Mouse (Mus musculus) kidney, adult 11 months (tissue): ENCODE data around the gene Ngfr.

ENCODE experiments used
- DNase-seq: peaks from one replicate; pipeline ENCODE4 v3.0.0; 2022

Gene Ngfr

DNA sequence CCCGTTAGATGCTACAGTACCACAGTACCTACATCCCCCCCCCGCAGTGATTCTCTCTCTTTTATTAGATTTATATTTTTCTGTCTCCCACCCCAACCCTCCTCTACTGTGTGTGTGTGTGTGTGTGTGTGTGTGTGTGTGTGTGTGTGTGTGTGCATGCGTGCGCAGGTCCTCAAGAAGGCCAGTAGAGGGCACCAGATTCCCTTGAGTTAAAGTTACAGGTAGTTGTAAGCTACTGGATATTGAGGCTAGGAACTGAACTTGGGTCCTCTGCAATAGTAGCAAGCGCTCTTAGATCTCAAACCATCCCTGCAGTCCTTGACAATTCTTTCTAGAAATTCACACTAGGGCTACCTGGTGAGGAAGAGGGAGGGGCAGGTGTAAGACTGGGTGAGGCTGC is 23.7 kb downstream of the Ngfr start:
- no peak for DNase-seq

DNA sequence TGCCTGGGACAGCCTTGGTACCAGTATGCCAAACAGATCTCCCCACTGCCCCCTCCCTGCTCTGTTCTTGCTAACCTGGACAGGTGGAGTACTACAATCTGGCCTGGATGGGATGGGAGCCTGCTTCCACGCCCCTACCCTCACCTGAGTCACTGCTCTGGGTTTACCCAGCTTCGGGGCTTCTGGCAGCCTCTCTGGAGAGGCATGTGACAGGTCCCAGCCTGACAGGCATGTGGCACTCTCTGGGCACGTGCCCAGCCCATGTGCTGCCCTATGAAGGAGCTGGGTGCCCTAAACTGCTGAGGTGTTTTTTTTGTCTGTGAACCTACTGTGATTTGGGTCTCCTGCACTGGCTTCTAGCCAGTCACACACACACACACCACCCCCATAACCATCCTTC is 26.8 kb downstream of the Ngfr start:
- peak; percentile 81 for DNase-seq

DNA sequence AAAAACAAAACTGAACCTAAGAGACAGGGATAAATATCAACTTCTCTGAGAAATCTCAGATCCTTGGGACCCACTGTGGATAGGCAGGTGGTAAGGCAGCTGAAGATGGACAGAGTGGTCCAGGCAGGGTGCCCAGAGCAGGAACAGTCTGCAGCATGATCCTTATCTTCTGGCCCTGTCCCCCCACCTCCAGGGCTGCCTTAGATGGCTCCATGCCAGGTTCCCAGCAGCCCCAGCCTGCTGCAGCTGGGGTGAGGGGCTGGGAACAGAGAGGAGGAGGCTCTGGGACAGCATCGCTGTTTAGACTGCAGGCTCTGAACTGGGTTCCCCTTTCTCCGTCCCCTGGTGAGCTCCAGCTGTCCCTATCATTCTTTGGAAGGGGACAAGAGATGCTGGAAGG is 27.8 kb downstream of the Ngfr start:
- no peak for DNase-seq

DNA sequence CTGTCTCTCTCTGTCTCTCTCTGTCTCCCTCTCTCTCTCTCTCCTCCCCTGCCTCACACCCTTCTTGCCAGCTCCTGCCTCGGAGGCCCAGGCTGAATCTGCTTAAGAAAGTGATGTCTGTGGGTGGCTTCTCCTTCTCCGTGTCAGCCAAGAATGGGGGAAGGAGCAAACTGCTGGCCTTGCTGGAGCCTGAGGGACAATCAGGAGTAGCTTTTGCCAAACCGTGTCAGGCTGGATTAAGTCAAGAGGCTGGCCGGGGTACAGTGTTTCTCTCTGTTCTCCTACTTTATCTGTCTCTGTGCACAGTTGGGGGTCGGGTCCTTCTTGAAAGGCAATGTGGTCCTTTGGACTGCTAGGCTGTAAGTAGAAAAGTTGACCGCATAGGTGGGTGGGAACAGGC is 29.8 kb downstream of the Ngfr start:
- DNase-seq = no peak

DNA sequence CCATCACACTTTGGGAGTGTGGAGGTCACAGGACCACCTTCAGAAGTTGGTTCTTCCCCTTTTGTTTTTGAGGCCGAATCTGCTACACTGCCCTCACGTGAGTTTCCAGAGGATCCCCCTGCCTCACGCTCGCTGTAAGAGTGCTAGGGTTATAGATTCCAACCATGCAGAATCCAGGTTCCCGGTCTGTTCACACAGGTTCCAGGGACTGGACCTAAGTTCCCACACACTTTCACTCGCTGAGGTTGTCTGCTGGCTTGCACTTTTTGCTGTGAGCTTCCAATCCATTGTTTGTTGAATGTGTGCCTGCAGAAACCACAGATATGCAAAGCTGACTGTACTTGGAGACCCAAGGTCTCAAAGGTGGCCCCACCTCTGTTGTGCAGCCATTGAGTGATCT is 30.5 kb downstream of the Ngfr start:
- no peak for DNase-seq

DNA sequence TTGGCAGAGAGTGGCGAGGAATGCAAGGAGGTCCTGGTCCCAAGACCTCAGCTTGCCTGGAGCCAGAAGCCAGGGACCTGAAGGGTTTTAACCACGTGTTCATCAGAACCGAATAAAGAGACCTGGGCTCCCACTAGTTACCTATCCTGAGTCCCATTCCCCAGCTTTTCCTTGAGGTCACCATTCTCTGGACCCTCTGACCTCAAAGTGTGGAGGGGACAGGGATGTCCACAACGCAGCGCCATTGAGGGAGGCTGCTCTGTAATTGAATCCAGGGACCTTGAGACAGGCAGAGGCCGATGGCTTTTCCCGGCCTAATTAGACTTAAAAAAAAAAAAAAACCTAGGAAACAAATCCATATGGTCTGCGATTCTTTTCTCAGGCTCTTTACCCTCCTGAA is 32.3 kb downstream of the Ngfr start:
- DNase-seq = no peak

DNA sequence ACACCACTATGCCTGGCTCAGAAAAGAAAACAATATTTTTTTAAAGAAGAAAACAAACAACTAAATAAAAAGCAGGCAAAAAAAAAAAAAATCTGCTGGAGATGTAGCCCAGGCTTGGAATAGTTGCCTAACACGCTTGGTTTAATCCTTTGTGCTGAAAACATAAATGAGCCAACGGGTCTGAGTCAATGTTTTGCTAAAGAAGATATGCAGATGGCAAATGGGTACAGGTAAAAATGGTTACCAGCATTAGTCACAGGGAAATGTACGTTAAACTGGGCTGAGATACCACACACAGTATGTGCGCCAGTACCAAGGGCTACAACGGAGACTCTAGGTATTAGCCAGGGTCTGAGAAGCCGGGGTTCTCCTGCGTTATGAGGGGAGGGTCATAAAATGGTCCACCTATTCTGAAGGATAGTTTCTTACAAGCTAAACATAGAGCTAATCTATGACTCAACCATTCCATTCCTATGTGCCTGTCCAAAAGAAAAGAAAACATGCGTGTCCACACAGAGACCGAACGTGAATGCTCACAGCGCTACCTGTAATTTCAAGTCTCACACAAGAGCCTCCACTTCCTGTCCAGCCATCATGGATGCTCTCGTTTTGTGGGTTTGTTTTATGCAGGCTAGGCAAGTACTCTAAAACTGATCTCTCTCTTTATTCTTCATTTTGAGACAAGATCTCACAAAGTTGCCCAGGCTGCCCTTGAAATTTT is 37.1 kb downstream of the Ngfr start:
- no peak for DNase-seq

DNA sequence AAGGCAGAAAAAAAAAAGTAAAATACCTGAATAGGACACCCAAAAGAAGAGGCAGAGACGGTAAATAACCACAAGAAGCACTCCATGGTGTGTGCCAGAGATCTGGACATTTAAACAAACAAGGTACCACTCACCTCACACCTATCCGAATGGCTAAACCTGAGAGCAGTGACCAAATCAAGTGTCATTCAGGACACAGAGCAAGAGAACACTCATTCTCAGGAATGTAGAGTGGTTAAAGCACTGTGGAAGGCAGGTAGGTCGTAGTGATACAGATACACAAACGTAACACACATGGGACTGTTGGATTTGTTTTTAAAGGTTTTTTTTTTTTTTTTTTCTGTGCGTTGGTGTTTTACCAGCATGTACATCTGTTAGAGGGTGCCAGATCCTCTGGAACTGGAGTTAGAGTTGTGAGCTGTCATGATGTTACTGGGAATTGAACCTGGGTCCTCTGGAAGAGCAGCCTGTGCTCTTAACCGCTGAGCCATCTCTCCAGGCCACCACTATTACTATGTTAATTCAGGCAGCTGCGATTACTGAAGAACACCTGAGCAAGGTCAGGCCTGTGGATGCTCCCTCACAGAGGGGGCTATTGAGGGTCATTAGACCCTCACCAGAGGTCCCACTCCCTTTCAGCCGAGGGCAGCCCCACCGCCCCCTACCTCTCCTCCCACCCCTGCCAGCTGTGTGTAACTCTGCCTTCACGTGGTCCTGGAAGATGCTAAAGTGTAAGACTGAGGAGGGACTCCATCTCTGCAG is 41.3 kb downstream of the Ngfr start:
- DNase-seq = no peak

DNA sequence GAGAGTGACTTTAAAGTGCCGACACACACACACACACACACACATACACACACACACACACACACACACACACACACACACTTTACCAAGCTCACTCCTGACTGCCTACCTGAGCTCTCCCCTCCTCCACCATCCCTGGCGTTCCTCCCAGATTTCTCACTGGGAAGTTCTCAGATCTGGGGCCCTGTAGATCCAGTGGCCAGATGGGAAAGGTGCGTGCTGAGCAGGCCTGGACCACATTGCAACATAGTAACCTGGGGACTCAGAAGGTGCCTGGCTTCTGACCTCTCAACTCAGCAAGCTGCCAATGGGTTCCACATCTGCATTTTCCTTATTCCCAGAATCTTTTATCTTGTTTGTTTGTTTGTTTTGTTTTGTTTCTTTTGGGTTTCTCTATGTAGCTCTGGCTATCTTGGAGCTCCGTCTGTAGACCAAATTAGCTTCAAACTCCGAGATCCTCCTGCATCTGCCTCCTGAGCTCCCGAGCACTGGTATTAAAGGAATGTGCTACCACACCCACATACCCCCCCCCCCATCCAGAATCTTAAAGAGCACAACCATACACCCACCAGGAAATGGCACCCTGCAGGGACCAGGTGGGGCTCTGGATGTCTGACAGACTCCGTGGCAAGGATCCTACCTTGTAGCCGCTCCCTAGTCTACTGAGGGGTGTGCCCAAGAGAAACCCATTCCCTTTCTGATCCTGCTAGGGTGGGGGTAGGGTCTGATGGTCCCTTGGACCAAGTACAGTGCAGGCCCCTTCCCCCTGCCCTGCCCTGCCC is 42.8 kb downstream of the Ngfr start:
- no peak for DNase-seq

DNA sequence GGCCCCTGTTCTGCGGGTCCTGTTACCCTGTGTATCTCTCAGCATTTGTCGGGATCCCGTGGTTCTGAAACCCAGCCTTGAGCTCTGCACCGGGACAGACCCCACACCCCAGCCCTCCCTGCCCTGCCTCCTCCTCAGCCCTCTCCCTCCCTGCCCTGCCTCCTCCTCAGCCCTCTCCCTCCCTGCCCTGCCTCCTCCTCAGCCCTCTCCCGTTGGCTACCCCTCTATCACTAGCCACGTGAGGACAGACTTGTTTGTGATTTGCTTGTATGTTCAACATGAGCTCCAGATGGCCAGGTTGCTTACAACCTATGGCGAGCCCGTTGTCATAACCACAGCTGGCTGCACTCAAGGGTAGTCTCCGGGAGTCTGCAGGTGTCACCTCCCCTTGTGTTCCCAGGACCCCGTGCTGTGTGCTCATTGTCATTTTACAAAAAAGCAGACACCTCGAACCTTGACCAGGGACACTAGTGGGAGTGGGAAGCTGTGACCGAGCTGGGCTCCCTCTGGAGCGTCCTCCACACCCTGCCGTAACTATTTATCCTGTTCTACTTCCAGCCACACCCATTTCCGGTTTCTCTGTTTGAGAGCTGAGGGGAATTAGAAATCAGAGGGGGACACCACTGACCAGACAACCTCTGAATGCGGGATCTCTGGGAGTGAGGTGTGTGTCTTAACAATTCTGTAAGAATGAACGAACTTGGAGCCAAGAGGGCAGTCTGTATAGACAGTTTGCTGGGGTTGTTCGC is 46.7 kb downstream of the Ngfr start:
- no peak for DNase-seq

DNA sequence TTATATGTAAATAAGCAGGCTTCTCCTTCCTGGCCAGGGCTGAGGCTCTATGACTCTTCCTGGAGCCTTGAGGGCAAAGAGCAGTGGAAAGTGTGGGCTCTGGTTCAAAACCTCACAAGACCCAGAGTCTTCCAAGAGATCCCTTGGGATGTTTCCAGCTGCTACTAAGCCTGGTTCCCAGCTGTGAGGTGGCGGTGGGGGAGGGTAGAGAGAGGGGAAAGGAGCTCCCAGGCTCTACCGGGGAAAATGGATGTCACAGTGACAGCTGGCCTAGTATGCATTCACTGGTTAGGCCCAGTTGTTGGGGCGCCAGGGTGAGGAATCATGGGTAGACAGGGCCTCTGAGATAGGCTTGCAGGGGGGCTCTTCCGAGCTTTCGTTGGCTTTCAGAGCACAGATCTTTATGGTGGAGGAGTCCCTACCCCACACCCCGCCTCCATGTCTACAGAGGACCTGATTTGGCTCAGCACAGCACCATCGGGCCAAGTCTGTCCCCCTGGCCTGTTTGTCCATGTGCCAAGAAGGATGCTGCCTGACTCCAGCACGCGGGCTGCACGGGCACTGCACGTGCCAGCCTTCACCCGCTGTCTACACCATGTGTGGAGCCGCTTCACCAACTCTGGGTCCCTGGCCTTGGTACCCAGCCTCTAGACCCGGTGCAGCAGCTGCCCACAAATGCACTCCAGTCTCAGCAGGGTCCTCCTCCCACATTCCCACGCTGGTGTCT is 49.0 kb downstream of the Ngfr start:
- peak; percentile 33 for DNase-seq

DNA sequence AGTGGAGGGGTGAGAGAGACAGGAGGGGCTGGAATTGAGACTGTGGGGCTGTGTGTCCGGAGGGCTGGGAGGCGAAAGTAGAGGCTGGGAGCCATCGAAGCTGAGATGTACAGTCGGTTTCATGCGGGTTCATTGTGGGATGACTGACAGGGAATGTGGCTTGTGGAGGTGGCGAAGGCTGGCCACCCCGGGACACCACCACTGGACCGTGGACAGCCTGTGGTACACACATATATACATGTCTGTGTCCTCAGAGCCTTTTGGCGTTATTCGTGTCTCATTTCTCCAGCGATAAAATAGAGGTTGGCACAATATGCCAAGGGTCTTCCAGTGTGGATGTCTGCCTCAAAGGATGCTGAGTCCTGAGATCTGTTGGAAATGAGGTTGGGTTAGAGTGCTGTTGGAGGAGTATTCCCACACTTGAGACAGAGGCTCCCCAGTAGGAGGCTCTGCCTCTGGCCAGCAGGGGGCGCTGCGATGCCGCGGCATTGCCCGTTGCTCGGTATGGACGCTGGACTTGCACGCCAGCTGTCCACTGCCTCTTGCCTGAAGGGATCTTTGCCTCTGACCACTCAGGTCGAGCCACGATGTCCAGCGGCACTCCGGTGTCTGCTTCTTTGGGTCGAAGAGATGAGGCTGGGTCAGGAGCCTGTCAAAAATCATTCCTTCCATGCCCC is 53.9 kb downstream of the Ngfr start:
- peak; percentile 73 for DNase-seq

DNA sequence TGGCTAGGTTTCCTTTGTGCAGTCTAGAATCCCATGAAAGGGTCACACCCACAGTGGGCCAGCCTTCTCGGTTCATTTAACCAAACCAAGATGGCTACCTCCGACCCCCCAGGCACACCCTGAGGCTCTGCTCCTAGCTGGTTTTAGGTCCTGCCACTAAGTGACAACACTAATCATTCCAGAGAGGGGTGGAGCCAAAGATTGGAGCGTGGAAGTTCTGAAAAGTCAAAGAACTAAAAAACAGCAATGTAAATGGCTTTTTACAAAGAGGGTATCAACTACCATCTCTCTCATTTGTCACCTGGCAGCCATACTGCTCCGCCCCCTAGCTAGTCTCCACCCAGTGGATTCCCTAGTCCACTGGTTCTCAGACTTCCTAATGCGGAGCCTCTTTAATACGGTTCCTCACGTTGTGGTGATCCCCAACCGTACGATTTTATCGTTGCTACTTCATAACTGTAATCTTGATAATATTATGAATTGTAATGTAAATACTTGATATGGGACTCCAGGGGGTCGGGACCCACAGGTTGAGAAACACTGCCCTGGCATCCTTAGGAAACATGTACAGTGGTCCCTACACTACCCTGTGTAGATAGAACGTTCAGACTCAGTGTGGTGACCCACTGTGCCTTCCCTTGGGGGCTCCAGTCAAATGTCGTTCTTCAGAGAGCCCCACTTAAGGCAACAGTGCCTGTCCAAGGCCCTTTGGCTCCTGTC is 55.0 kb downstream of the Ngfr start:
- DNase-seq = no peak

DNA sequence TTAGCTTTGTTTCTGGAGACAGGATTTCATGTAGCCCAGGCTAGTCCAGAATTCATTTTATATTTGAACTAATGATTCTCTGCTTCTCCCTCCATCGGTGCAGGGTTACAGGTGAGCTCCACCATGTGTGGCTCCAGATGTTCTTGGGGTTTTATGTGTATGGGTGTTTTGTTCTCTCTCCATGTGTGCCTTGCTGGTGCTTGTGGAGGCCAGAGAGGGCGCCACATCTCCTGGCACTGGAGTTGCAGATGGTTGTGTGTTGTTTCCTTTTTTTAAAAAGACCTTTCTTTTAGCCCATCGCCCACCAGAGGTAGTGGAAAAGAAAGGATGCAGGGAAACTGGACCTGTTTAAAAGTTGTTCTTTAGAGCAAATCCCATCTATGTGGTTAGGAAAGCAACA is 59.3 kb downstream of the Ngfr start:
- no peak for DNase-seq

DNA sequence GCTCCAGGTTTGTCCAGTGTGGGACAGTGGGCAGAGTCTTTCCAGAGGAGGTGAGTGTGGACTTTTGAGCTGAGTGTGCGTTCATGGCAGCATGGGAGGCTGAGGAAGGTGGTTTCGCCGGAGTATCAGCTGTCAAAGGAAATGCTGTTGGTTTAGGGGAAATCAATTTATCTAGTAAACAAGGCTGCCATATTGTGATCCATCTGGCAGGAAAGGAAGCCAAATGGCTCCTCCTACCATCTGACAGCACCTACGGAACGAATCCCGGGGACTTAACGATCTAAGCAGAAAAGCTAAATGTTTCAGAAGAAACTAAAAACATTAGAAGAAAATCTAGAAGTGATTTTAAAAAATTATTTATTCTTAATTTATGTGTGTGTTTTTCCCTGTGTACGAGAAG is 60.2 kb downstream of the Ngfr start:
- no peak for DNase-seq

DNA sequence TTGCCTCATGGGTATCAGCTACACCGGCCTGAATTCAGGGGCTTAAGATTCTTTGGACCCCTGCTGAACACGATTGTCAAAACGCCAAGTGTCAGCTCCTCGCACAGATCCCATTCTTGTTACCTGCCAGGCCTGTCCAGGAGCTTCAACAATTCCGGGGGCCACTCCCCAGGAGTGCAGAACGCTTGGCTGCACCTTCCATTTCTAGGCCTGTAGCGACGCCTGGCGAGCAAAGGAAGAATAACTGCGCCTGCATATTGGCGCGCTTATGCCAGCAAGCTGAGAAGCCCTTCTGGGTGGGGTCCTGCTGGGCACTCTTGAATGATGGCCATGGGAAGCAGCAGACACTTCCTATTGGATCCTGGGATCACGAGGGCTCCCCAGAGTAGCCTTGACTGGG is 66.0 kb downstream of the Ngfr start:
- peak; percentile 55 for DNase-seq

DNA sequence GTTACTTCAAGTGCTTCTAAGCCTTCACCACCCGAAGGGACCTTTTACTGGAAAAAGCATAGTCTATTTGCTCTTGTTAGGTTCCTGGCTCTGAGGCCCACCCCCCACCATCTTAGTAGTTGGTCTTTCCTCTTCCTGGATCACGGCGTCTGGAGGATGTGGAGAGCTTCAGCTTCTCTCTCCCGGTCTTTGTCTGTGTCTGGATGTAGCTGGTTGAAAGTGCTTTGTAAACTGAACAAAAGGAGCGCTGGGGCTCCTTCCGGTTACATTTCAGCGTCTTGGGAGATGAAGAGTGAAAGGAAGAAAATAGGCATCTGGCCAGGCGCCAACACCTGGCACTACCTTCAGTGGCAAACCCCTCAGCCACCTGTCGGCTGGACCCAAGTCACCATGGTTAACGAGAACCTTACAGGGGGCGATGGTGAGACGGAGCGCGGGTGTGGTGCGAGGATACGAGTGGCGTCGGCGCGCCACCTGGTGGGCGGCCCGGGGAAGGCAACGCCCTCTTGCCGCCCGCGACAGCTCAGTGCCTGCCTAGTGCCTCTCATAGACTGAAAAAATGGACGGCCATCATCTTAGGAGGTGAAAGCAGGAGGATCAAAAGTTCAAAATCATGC is 67.0 kb downstream of the Ngfr start:
- peak; percentile 69 for DNase-seq

DNA sequence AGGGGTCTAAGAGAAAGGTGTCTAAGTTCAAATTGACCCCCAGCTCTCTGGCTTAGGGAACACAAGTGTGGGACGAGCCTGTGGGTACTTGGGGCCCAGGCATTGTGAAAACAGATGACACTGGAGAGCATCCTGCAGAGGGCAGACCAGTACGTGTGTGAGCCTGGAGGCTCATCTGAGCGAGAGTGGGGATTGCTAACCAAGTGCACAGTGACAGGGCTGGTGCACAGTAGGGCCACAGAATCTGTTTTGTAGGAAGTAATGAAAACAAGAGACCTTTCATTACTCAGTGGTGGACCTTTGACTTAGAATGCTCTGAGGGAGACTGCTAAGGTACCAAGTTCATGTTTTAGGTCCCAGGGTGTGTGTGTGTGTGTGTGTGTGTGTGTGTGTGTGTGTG is 67.5 kb downstream of the Ngfr start:
- DNase-seq = no peak

DNA sequence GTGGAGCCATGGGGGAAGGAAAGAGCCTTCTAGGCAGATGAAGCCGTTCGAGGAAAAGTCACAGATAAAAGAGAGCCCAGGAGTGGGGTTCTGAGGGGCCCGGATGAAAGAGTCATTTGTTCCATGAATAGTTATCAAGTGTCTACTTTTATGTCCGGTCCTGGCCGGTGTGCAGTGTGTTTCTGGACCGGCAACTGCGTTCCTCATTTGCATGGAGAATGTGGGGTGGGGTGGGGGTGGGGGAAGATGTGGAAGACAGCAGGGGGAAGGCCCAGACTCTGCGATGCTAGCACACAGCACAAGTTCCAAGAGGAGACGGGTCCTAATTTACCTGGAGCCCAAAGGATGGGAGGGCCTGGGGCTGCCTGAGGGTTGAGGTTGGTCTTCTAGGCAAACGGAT is 68.2 kb downstream of the Ngfr start:
- no peak for DNase-seq
